Mouse (Mus musculus) layer of hippocampus, adult 9-10 months (tissue): ENCODE results near the gene Ddo.

ENCODE experiments used
- DNase-seq: peaks from one replicate; pipeline ENCODE4 v3.0.0; 2022; ENCODE audit warnings: low spot score

Ddo gene

DNA sequence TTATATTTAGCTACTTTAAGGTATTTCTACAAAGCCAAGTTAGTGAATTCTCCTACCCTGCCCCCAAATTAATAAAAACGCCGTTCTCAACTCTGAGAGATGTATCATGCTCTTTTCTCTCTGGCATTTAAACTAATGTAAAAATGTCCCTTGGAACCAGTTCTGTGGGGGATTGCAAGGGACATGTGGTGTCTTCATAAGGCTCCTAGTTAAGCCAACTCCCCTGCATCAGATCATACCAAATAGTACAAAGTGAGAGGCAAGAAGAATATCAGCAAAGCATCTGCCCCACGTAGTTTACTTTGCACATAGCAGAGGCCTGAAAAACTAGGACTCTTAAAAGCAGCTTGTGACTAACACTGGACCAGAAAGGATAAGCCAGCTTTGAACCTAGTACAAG lies 86.9 kb downstream of the Ddo start:
- no peak for DNase-seq

GRCm38 (mm10) chr10:40718362-40718761 lies 88.6 kb downstream of the Ddo start:
- DNase-seq = no peak

DNA sequence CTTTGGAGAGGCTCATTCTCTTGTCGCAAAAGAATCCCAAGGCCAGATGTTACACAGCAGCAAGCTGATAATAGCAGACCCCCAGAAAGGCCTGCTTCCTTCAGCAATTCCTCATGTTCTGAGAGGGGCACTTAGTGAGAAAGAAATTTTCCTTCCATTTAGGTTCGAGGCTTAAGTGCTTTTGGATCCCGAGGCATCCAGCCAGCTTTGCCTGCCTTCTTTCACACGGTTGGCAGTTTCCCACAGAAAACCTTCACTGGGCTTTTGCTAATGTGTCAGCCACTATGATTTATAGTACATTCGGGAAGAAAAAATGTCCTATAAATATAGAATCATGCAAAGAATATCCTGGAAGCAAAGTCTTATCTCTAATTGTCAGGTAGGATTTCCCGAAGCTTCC lies 89.3 kb downstream of the Ddo start:
- no peak for DNase-seq

DNA sequence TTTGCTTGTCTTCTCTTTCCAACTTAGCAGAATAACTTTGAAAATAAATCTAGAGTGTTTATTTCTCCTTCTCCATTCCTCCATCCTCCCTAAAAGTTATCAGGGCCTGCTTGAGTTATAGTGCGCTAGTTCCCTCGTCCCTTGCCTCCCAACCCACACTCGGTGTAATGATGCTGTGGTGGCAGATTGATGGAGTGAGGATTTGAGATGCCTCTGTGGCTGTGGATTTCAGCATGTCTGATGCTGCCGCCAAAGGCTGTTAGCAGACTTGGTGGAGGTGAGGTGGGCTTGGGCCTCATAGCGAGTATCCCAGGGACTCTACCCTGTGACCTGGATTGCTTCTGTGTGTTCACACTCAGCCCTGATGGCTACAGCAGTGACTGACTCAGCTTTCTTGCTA lies 91.1 kb downstream of the Ddo start:
- no peak for DNase-seq

DNA sequence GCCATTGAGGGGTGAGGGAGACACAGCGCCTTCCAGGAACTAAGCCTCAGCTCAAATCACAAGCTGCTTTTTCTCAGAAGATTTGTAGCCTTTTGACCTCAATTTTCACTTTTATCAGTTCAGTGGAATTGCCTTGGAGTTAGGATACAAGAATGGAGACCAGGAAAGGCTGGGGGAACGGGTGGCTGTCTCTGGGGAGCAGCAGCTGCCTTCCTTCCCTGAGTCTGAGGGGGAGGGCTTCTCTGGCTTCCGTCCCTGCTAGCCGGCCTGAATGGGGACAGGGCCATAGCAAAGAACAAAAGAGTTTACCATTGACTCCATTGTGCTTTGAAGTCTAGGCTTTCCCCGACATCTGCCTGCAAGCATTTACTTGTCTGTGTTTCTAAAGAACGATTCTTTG lies 94.5 kb downstream of the Ddo start:
- no peak for DNase-seq

DNA sequence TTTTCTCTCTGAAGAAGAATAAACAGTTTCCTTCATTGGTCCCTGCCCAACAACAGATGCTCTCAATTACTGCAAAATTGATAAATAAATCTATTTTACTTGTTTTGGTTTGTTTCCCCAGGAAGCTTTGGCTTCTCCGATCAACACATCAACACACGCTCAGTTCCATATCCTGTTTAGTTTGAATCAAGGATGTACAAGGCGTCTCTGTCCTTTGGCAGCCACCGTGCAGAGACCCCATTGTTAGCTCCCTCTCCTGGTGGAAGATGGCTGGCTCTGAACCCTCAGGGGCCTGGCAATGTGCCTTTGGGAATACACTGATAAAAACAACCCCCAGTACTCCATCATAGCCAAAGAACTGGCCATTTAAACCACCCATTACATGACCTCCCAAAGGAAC lies 95.3 kb downstream of the Ddo start:
- DNase-seq = no peak

DNA sequence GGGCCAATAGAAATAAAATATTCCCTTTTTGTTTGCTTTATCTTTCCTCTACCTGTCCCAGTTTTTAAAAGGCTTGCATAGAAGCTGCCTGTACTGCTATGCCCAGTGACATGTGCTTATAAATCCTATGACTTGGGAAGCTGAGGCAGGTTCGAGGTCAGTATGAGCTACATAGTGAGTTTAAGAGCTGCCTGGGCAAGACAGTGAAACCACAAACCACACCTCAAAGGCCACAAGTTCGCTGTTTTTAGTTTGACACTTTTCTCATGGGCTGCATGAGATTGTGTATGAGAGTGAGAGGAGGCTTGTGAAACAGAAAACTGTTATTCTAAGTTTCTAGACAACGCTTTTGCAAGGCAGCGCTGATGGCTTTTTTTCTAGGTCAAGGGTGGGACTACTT lies 95.7 kb downstream of the Ddo start:
- DNase-seq = no peak

DNA sequence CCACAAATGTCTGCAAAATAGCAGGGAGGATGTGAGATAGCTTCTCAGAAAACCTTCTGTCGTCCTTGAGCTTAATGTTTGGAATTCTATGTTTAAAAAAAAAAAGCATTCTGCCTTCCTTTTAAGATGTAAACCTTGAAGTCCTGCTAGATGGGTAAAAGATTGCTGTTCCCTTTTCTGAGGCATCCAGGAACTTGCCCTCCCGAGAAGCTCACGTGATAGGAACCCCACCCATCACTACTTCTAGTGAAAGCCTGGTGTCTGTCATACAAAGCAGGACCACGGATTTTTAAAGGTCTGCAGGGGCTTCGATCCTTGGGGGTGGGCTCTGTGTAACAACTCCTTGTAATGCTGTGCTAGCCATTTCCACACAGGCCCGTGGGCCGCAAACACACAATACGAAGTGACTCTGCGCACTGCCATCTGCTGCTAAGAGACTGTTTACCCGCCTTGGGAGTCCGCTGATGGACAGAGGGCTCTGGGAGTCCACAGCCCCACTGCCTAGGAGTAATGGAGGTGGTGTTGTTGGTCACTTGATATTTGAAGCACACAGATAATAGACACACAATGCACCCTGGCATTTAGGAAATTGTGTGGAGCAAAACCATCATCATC lies 96.6 kb downstream of the Ddo start:
- no peak for DNase-seq

DNA sequence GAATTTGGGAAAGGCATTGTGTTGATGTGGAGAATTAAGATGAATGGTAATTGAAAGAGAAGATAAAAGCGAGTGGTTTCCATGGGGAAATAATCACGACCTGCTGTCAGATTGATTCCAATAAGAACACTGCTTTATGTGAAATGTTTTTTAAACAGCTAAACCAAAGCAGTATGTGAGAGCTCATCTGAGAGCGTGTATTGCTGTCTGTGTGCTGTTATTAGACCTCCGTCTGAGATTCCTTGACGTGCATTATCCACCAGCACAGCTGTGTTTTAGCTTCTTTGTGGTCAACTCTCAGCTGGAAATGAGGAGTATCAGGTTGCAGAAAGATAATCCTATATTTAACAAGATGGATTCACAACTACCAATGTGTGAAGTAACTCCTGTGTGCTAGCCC lies 97.2 kb downstream of the Ddo start:
- no peak for DNase-seq

DNA sequence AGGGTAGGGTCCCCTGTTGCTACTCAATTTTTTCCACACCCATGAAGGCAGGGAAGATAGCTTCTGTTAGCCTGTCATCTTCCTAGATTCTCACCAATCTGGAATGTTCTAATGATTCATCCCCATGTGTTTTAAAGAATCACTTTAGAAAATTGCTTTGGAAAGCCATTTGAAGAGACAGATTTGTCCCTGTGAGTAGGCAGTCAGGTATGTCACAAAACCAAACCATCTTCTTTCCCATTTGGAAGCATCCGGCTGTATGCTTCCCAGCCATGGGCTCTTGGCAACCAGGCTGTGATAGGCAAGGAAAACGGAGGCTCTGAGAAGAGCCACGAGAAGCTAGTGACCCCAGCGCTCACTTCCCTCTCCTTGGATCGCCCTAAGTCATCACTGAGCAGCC lies 100.4 kb downstream of the Ddo start:
- no peak for DNase-seq
